Mouse (Mus musculus) adrenal gland, adult 18-20 months (tissue): Measurements from ENCODE around the gene Atrnl1. TPM values are rescaled to one million over a fixed set of nuclear protein-coding genes. Genes with fewer than 3 reads are reported as not detected.

ENCODE experiments used
- DNase-seq, 2 experiments: peaks; one replicate each; pipeline ENCODE4 v3.0.0; 2021 to 2022; ENCODE audit warnings: low spot score in 2 of 2
- total RNA-seq, 2 experiments: library from RNA; stranded (reverse); gene quantifications; 1 replicate in 1 of 2; 2 replicates in 1 of 2; pipeline ENCODE4 v1.2.3; 2021

Atrnl1 gene
- total RNA-seq, 2 experiments from 2014 or later = 22.4 to 23.5 TPM

GRCm38 (mm10) chr19:58065001-58065314 lies 454.1 kb downstream of the Atrnl1 start:
- DNase-seq = no peak

- no peak for DNase-seq
These were observed 454.7 kb downstream of the Atrnl1 start for GRCm38 (mm10) chr19:58065514-58065913.

- no peak for DNase-seq
These were observed 457.3 kb downstream of the Atrnl1 start for GRCm38 (mm10) chr19:58068114-58068513.

- DNase-seq = no peak
These were observed 458.1 kb downstream of the Atrnl1 start for GRCm38 (mm10) chr19:58068958-58069357.

GRCm38 (mm10) chr19:58072404-58072803 lies 461.6 kb downstream of the Atrnl1 start:
- no peak for DNase-seq

GRCm38 (mm10) chr19:58072846-58073245 lies 462.0 kb downstream of the Atrnl1 start:
- DNase-seq = no peak

GRCm38 (mm10) chr19:58075252-58075651 lies 464.4 kb downstream of the Atrnl1 start:
- no peak for DNase-seq

GRCm38 (mm10) chr19:58076961-58077371 lies 466.1 kb downstream of the Atrnl1 start:
- no peak for DNase-seq

GRCm38 (mm10) chr19:58077529-58078070 lies 466.8 kb downstream of the Atrnl1 start:
- DNase-seq = no peak

GRCm38 (mm10) chr19:58080168-58080567 lies 469.3 kb downstream of the Atrnl1 start:
- DNase-seq = no peak

GRCm38 (mm10) chr19:58082751-58083150 lies 471.9 kb downstream of the Atrnl1 start:
- DNase-seq = no peak

- no peak for DNase-seq
These were observed 474.0 kb downstream of the Atrnl1 start for GRCm38 (mm10) chr19:58084826-58085225.

- no peak for DNase-seq
These were observed 475.9 kb downstream of the Atrnl1 start for GRCm38 (mm10) chr19:58086734-58087133.

- no peak for DNase-seq
These were observed 477.1 kb downstream of the Atrnl1 start for GRCm38 (mm10) chr19:58087901-58088300.

- no peak for DNase-seq
These were observed 477.6 kb downstream of the Atrnl1 start for GRCm38 (mm10) chr19:58088433-58088832.

GRCm38 (mm10) chr19:58091911-58092310 lies 481.1 kb downstream of the Atrnl1 start:
- no peak for DNase-seq

GRCm38 (mm10) chr19:58094781-58095543 lies 484.1 kb downstream of the Atrnl1 start:
- no peak for DNase-seq

GRCm38 (mm10) chr19:58095776-58096175 lies 484.9 kb downstream of the Atrnl1 start:
- no peak for DNase-seq

GRCm38 (mm10) chr19:58097195-58097594 lies 486.4 kb downstream of the Atrnl1 start:
- DNase-seq = no peak

GRCm38 (mm10) chr19:58099539-58099938 lies 488.7 kb downstream of the Atrnl1 start:
- DNase-seq = no peak

- no peak for DNase-seq
These were observed 489.5 kb downstream of the Atrnl1 start for GRCm38 (mm10) chr19:58100381-58100780.

- no peak for DNase-seq
These were observed 493.7 kb downstream of the Atrnl1 start for GRCm38 (mm10) chr19:58104544-58104943.

GRCm38 (mm10) chr19:58107632-58108031 lies 496.8 kb downstream of the Atrnl1 start:
- no peak for DNase-seq
